Mouse (Mus musculus): Measurements from ENCODE around the gene Vmn1r9.
A peak's percentile ranks its signal among the peaks of the same experiment; 100 is the strongest.
"Not testable (repeated sequence)": the region's sequence is repeated elsewhere in the genome, so short reads cannot be mapped to it uniquely, and the experiment has no call there.

Vmn1r9 gene

DNA sequence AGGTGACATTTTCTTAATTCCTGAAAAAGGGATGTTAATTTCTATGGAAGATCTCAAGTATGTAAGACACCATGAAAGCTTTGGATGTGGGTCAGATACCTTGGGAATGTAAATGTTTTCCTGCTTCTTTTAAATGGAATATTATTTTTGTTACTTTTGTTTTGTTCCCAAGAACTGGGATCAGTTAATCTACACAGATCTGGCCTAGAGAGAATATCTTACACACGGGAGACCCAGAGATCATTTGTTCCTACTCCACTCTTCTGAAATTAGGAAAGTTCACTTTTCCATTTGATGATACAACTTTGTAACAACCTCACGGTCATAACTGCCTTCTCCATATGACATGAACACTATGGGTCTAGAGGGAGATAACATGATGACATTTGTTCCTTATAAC, at the start of gene Vmn1r9:
Vmn1r9 (plus strand) TSS at position 301 of the 400 bp plus-strand sequence.
- H3K9me3 ChIP-seq (ENCODE audit: low read length) = no peaks in the 10 kb centered on the region
- H3K36me3 ChIP-seq (ENCODE audit: insufficient read depth, low read length) = no peaks in the 10 kb centered on the region
- no peak for TF ChIP-seq POU5F1 (IDR thresholded peaks at IDR 0.05; ENCODE audit: borderline replicate concordance, low read length)
- TF ChIP-seq CTCF (conservative IDR thresholded peaks at IDR 0.05; ENCODE audit: low read length) = no peak
- no peak for TF ChIP-seq NANOG (IDR thresholded peaks at IDR 0.05; ENCODE audit: borderline replicate concordance, low read length)
- H3K27me3 ChIP-seq (ENCODE audit: insufficient read depth, low read length) = no peaks in the 10 kb centered on the region
- no peaks in the 10 kb centered on the region for H3K4me1 ChIP-seq (replicated peaks; ENCODE audit: low read depth, low read length)
- no peak within 1 kb of the TSS for H3K4me3 ChIP-seq (replicated peaks; ENCODE audit: low read length)

DNA sequence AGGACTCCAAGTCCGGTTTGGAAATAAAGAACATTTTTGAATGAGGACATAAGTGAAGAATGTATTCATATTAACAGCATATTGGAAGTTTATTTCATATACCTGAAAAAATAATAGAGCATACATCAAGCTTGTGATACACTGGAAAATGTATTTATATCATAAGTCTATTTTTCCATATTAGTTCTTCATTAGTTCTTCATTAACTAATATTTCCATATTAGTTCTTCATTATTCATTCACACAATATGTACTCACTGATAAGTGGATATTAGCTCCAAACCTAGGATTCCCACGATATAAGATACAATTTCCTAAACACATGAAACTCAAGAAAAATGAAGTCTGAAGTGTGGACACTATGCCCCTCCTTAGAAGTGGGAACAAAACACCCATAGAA, 41.4 kb upstream of the Vmn1r9 start, which contains the start of gene Vmn1r7:
Vmn1r7 (minus strand) TSS at position 101 of the 400 bp plus-strand sequence.
- H3K27me3 ChIP-seq (ENCODE audit: insufficient read depth, low read length); H3K9me3 ChIP-seq (ENCODE audit: low read length); H3K4me3 ChIP-seq (replicated peaks; ENCODE audit: low read length); H3K4me1 ChIP-seq (replicated peaks; ENCODE audit: low read depth, low read length); H3K36me3 ChIP-seq (ENCODE audit: insufficient read depth, low read length): not testable (repeated sequence)

DNA sequence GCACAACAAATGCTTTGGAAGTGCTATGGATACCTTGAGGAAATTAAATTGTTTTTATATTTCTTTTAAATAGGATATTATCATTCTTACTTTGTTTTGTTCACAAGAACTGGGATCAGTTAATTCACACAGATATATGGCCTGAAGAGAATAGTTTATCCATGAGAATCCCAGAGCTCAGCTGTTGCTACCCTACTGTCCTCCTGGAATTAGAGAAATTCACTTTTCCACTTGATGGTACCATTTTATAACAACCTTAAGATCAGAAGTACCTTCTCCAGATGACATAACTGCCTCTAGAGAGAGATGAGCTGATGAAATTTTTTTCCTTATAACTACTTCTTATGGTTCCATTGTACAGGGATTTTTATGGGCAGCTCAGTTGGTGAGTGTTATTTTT, 34.6 kb upstream of the Vmn1r9 start, which contains the start of gene Vmn1r8:
Vmn1r8 (plus strand) TSS at position 301 of the 400 bp plus-strand sequence.
- H3K36me3 ChIP-seq (ENCODE audit: insufficient read depth, low read length) = no peaks in the 10 kb centered on the region
- no peak for TF ChIP-seq NANOG (IDR thresholded peaks at IDR 0.05; ENCODE audit: borderline replicate concordance, low read length)
- TF ChIP-seq CTCF (conservative IDR thresholded peaks at IDR 0.05; ENCODE audit: low read length) = no peak
- TF ChIP-seq POU5F1 (IDR thresholded peaks at IDR 0.05; ENCODE audit: borderline replicate concordance, low read length) = no peak
- no peaks in the 10 kb centered on the region for H3K9me3 ChIP-seq (ENCODE audit: low read length)
- H3K27me3 ChIP-seq (ENCODE audit: insufficient read depth, low read length) = no peaks in the 10 kb centered on the region
- H3K4me3 ChIP-seq (replicated peaks; ENCODE audit: low read length) = no peak within 1 kb of the TSS
- no peaks in the 10 kb centered on the region for H3K4me1 ChIP-seq (replicated peaks; ENCODE audit: low read depth, low read length)

DNA sequence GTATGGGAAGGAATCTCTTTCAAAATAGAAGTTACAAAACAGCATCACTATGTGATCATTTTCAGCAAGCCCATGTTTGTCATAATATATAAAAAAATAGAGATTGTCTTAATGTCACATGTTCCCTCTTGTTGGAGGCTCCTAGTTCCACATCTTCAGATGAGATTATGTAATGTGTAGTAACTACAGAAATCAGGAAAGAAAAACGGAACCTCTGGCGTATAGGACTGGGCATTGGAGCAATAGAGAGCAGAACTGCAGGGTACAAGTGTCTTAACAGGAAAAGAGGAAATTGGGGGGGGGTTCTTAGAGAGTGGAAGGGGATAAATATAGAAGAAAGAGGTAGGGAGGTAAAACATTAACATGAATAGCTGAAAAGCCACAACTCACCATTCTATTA, 31.9 kb upstream of the Vmn1r9 start:
- TF ChIP-seq NANOG (IDR thresholded peaks at IDR 0.05; ENCODE audit: borderline replicate concordance, low read length) = no peak
- no peak for TF ChIP-seq CTCF (conservative IDR thresholded peaks at IDR 0.05; ENCODE audit: low read length)
- TF ChIP-seq POU5F1 (IDR thresholded peaks at IDR 0.05; ENCODE audit: borderline replicate concordance, low read length) = no peak
- Histone ChIP-seq H3K27me3 (ENCODE audit: insufficient read depth, low read length) (no peaks in the 10 kb centered on the region), H3K4me1 (replicated peaks; ENCODE audit: low read depth, low read length) (no peaks in the 10 kb centered on the region), H3K4me3 (replicated peaks; ENCODE audit: low read length) (no peak overlapping the region), H3K36me3 (ENCODE audit: insufficient read depth, low read length) (no peaks in the 10 kb centered on the region), H3K9me3 (ENCODE audit: low read length) (no peaks in the 10 kb centered on the region)

DNA sequence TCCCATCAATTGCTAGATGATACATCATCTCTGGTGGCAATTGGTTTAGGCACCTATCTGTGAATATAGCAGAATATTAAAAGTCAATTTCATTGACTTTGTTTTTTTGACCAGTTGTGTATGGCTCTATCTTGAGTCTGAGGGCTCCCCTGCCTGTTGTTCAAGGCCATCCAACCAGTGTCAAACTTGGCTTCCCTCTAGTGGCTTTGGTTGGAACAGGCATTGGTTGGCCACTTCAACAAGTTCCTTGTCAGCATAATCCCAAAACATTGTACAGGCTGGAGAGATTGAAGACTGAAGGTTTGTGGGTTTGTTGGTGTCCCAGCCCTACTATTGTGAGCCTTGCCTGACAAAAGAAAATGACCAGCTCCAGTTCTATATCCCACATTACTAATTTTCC, 2.9 kb upstream of the Vmn1r9 start:
- TF ChIP-seq CTCF (conservative IDR thresholded peaks at IDR 0.05; ENCODE audit: low read length) (peak; percentile 36), POU5F1 (IDR thresholded peaks at IDR 0.05; ENCODE audit: borderline replicate concordance, low read length) (no peak)
- Histone ChIP-seq H3K36me3 (ENCODE audit: insufficient read depth, low read length) (no peaks in the 10 kb centered on the region), H3K9me3 (ENCODE audit: low read length) (no peaks in the 10 kb centered on the region), H3K27me3 (ENCODE audit: insufficient read depth, low read length) (no peaks in the 10 kb centered on the region), H3K4me3 (replicated peaks; ENCODE audit: low read length) (no peak overlapping the region), H3K4me1 (replicated peaks; ENCODE audit: low read depth, low read length) (no peaks in the 10 kb centered on the region)

DNA sequence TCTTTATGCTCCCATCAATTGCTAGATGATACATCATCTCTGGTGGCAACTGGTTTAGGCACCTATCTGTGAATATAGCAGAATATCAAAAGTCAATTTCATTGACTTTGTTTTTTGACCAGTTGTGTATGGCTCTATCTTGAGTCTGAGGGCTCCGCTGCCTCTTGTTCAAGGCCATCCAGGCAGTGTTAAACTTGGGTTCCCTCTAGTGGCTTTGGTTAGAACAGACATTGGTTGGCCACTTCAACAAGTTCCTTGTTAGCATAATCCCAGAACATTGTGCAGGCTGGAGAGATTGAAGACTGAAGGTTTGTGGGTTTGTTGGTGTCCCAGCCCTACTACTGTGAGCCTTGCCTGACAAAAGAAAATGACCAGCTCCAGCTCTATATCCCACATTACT, 39.8 kb downstream of the Vmn1r9 start:
- H3K4me1 ChIP-seq (replicated peaks; ENCODE audit: low read depth, low read length) = no peaks in the 10 kb centered on the region
- H3K9me3 ChIP-seq (ENCODE audit: low read length) = peaks cover 14% of the 10 kb centered on the region
- H3K4me3 ChIP-seq (replicated peaks; ENCODE audit: low read length) = no peak overlapping the region
- H3K27me3 ChIP-seq (ENCODE audit: insufficient read depth, low read length) = no peaks in the 10 kb centered on the region
- H3K36me3 ChIP-seq (ENCODE audit: insufficient read depth, low read length) = no peaks in the 10 kb centered on the region
- TF ChIP-seq CTCF (conservative IDR thresholded peaks at IDR 0.05; ENCODE audit: low read length) = 0 out of 2 replicates have a peak, but pooled peaks have one; percentile 18
- no peak for TF ChIP-seq NANOG (IDR thresholded peaks at IDR 0.05; ENCODE audit: borderline replicate concordance, low read length)
- no peak for TF ChIP-seq POU5F1 (IDR thresholded peaks at IDR 0.05; ENCODE audit: borderline replicate concordance, low read length)

DNA sequence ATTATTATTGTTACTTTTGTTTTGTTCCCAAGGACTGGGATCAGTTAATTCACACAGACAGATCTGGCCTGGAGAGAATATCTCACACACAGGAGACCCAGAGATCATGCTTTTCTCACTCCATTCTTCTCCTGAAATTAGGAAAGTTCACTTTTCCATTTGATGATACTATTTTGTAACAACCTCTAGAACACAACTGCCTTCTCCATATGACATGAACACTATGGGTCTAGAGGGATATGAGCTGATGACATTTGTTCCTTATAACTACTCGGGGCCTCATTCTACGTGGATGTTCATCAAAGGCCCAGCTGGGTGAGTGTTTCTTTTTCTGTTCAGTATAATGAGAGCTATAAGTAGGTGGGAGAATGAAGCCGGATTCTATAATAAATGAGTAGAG, 42.6 kb downstream of the Vmn1r9 start, which contains the start of gene Vmn1r10:
Vmn1r10 (plus strand) TSS at position 301 of the 400 bp plus-strand sequence.
- H3K27me3 ChIP-seq (ENCODE audit: insufficient read depth, low read length) = no peaks in the 10 kb centered on the region
- TF ChIP-seq CTCF (conservative IDR thresholded peaks at IDR 0.05; ENCODE audit: low read length) (no peak), POU5F1 (IDR thresholded peaks at IDR 0.05; ENCODE audit: borderline replicate concordance, low read length) (no peak), NANOG (IDR thresholded peaks at IDR 0.05; ENCODE audit: borderline replicate concordance, low read length) (no peak)
- peaks cover 5% of the 10 kb centered on the region for H3K9me3 ChIP-seq (ENCODE audit: low read length)
- no peaks in the 10 kb centered on the region for H3K36me3 ChIP-seq (ENCODE audit: insufficient read depth, low read length)
- no peaks in the 10 kb centered on the region for H3K4me1 ChIP-seq (replicated peaks; ENCODE audit: low read depth, low read length)
- H3K4me3 ChIP-seq (replicated peaks; ENCODE audit: low read length) = no peak within 1 kb of the TSS
